Mouse (Mus musculus): ENCODE measurements around the gene Tldc1. TPM values are rescaled to one million over a fixed set of nuclear protein-coding genes. Genes with fewer than 3 reads are reported as not detected.

The Tldc1 gene
- polyA plus RNA-seq, 1 experiment: 7.4 TPM

GRCm38 (mm10) chr8:119765761-119766444 is 12.3 kb downstream of the Tldc1 start:
- Histone ChIP-seq H3K4me1 (ENCODE audit: control insufficient read depth, insufficient read depth, insufficient read length, low read length) (peaks cover 4% of the 10 kb centered on the region; the same call in 1 of the 2 replicates), H3K36me3 (ENCODE audit: control insufficient read depth, insufficient read depth, low read length) (peaks cover 22% of the 10 kb centered on the region), H3K27me3 (ENCODE audit: control insufficient read depth, insufficient read depth, low read length) (no peaks in the 10 kb centered on the region), H3K4me3 (ENCODE audit: low read depth, low read length) (no peak overlapping the region), H3K27ac (ENCODE audit: insufficient read depth, low read depth, low read length) (no peak overlapping the region)
- TF ChIP-seq CTCF (IDR thresholded peaks at IDR 0.05; ENCODE audit: extremely low read depth, insufficient read length, insufficient replicate concordance, low read depth, low read length) (no peak), POLR2A (IDR thresholded peaks at IDR 0.05; ENCODE audit: low read depth, low read length) (no peak)
- 75% methylated on average over 22 of the region's 22 CpGs for WGBS

- 90% methylated on average over 10 of the region's 10 CpGs for WGBS
- no peaks in the 10 kb centered on the region for H3K27me3 ChIP-seq (ENCODE audit: control insufficient read depth, insufficient read depth, low read length)
- H3K4me3 ChIP-seq (ENCODE audit: low read depth, low read length): no peak overlapping the region
- peaks cover 24% of the 10 kb centered on the region for H3K36me3 ChIP-seq (ENCODE audit: control insufficient read depth, insufficient read depth, low read length)
- no peak overlapping the region for H3K27ac ChIP-seq (ENCODE audit: insufficient read depth, low read depth, low read length)
- H3K4me1 ChIP-seq (ENCODE audit: control insufficient read depth, insufficient read depth, insufficient read length, low read length): peaks cover 4% of the 10 kb centered on the region; the same call in 1 of the 2 replicates
- TF ChIP-seq CTCF (IDR thresholded peaks at IDR 0.05; ENCODE audit: extremely low read depth, insufficient read length, insufficient replicate concordance, low read depth, low read length) (no peak), POLR2A (IDR thresholded peaks at IDR 0.05; ENCODE audit: low read depth, low read length) (no peak)
These were observed 12.9 kb downstream of the Tldc1 start for GRCm38 (mm10) chr8:119765311-119765710.

GRCm38 (mm10) chr8:119762226-119763220 is 15.7 kb downstream of the Tldc1 start:
- no peak for TF ChIP-seq CTCF (IDR thresholded peaks at IDR 0.05; ENCODE audit: extremely low read depth, insufficient read length, insufficient replicate concordance, low read depth, low read length)
- TF ChIP-seq POLR2A (IDR thresholded peaks at IDR 0.05; ENCODE audit: low read depth, low read length): no peak
- no peak overlapping the region for H3K27ac ChIP-seq (ENCODE audit: insufficient read depth, low read depth, low read length)
- H3K27me3 ChIP-seq (ENCODE audit: control insufficient read depth, insufficient read depth, low read length): no peaks in the 10 kb centered on the region
- 84% methylated on average over 21 of the region's 21 CpGs for WGBS
- H3K36me3 ChIP-seq (ENCODE audit: control insufficient read depth, insufficient read depth, low read length): peaks cover 14% of the 10 kb centered on the region
- no peak overlapping the region for H3K4me3 ChIP-seq (ENCODE audit: low read depth, low read length)
- H3K4me1 ChIP-seq (ENCODE audit: control insufficient read depth, insufficient read depth, insufficient read length, low read length): peaks cover 4% of the 10 kb centered on the region; the same call in 1 of the 2 replicates

- 91% methylated on average over 11 of the region's 11 CpGs for WGBS
- peaks cover 9% of the 10 kb centered on the region for H3K36me3 ChIP-seq (ENCODE audit: control insufficient read depth, insufficient read depth, low read length)
- H3K4me3 ChIP-seq (ENCODE audit: low read depth, low read length): no peak overlapping the region
- no peak overlapping the region for H3K27ac ChIP-seq (ENCODE audit: insufficient read depth, low read depth, low read length)
- peaks cover 4% of the 10 kb centered on the region; the same call in 1 of the 2 replicates for H3K4me1 ChIP-seq (ENCODE audit: control insufficient read depth, insufficient read depth, insufficient read length, low read length)
- H3K27me3 ChIP-seq (ENCODE audit: control insufficient read depth, insufficient read depth, low read length): no peaks in the 10 kb centered on the region
- no peak for TF ChIP-seq POLR2A (IDR thresholded peaks at IDR 0.05; ENCODE audit: low read depth, low read length)
- TF ChIP-seq CTCF (IDR thresholded peaks at IDR 0.05; ENCODE audit: extremely low read depth, insufficient read length, insufficient replicate concordance, low read depth, low read length): no peak
These were observed 16.5 kb downstream of the Tldc1 start for GRCm38 (mm10) chr8:119761692-119762091.

- 84% methylated on average over 5 of the region's 5 CpGs for WGBS
- no peak overlapping the region for H3K4me3 ChIP-seq (ENCODE audit: low read depth, low read length)
- no peak overlapping the region for H3K27ac ChIP-seq (ENCODE audit: insufficient read depth, low read depth, low read length)
- TF ChIP-seq POLR2A (IDR thresholded peaks at IDR 0.05; ENCODE audit: low read depth, low read length) (no peak), CTCF (IDR thresholded peaks at IDR 0.05; ENCODE audit: extremely low read depth, insufficient read length, insufficient replicate concordance, low read depth, low read length) (no peak)
- H3K27me3 ChIP-seq (ENCODE audit: control insufficient read depth, insufficient read depth, low read length): no peaks in the 10 kb centered on the region
- peaks cover 3% of the 10 kb centered on the region; the same call in 1 of the 2 replicates for H3K36me3 ChIP-seq (ENCODE audit: control insufficient read depth, insufficient read depth, low read length)
- H3K4me1 ChIP-seq (ENCODE audit: control insufficient read depth, insufficient read depth, insufficient read length, low read length): peaks cover 5% of the 10 kb centered on the region
These were observed 21.7 kb downstream of the Tldc1 start for GRCm38 (mm10) chr8:119756538-119756937.

- TF ChIP-seq POLR2A (IDR thresholded peaks at IDR 0.05; ENCODE audit: low read depth, low read length) (no peak), CTCF (IDR thresholded peaks at IDR 0.05; ENCODE audit: extremely low read depth, insufficient read length, insufficient replicate concordance, low read depth, low read length) (no peak)
- Histone ChIP-seq H3K27ac (ENCODE audit: insufficient read depth, low read depth, low read length) (no peak overlapping the region), H3K27me3 (ENCODE audit: control insufficient read depth, insufficient read depth, low read length) (no peaks in the 10 kb centered on the region), H3K36me3 (ENCODE audit: control insufficient read depth, insufficient read depth, low read length) (0 out of 2 replicates have a peak, but pooled peaks cover 2% of the 10 kb centered on the region), H3K4me3 (ENCODE audit: low read depth, low read length) (peak overlapping the region; percentile 54), H3K4me1 (ENCODE audit: control insufficient read depth, insufficient read depth, insufficient read length, low read length) (peaks cover 5% of the 10 kb centered on the region)
- WGBS: 84% methylated on average over 2 of the region's 2 CpGs
These were observed 22.1 kb downstream of the Tldc1 start for GRCm38 (mm10) chr8:119756147-119756461.
